Mouse (Mus musculus) neural tube, embryonic 13.5 days (tissue): ENCODE data around the gene Gnat1. TPM values are rescaled to one million over a fixed set of nuclear protein-coding genes. Genes with fewer than 3 reads are reported as not detected.
A peak's percentile ranks its signal among the peaks of the same experiment; 100 is the strongest.

Experiments
- ATAC-seq: fragments of 200-750 bp; cut with Nextera tagmentation; 2 replicates; pipeline ENCODE4 v1.8.0; 2017; ENCODE audit warnings: low read depth, mild to moderate bottlenecking, moderate TSS enrichment, moderate library complexity
- H3K27ac ChIP-seq: fragments of 300-500 bp; sonication (generic); replicated peaks from 2 replicates; pipeline ENCODE4 v1.5.1; 2015; ENCODE audit warnings: moderate library complexity, mild to moderate bottlenecking, inconsistent platforms
- H3K27me3 ChIP-seq: fragments of 300-500 bp; sonication (generic); 2 replicates; pipeline ENCODE4 v1.6.1; 2015; ENCODE audit warnings: mild to moderate bottlenecking, inconsistent platforms
- H3K36me3 ChIP-seq: fragments of 300-500 bp; sonication (generic); 2 replicates; pipeline ENCODE4 v1.6.1; 2015; ENCODE audit warnings: mild to moderate bottlenecking, inconsistent platforms
- H3K4me1 ChIP-seq: fragments of 300-500 bp; sonication (generic); replicated peaks from 2 replicates; pipeline ENCODE4 v1.6.1; 2015; ENCODE audit warnings: inconsistent platforms
- H3K4me2 ChIP-seq: fragments of 300-500 bp; sonication (generic); 2 replicates; pipeline ENCODE4 v1.6.1; 2015; ENCODE audit warnings: inconsistent platforms, mild to moderate bottlenecking, moderate library complexity
- H3K4me3 ChIP-seq: fragments of 300-500 bp; sonication (generic); 2 replicates; pipeline ENCODE4 v1.5.1; 2015; ENCODE audit warnings: mild to moderate bottlenecking, inconsistent platforms
- H3K9ac ChIP-seq: fragments of 300-500 bp; sonication (generic); 2 replicates; pipeline ENCODE4 v1.6.1; 2015; ENCODE audit warnings: moderate library complexity, mild to moderate bottlenecking, inconsistent platforms
- H3K9me3 ChIP-seq: fragments of 300-500 bp; sonication (generic); 2 replicates; pipeline ENCODE4 v1.6.1; 2016; ENCODE audit warnings: inconsistent platforms
- WGBS: fragments of 180-500 bp; shearing (Covaris S2); methylation state at CpG from one replicate; pipeline ENCODE4 v1.1.7; 2015; 5-methylcytosine and 5-hydroxymethylcytosine counted together
- polyA plus RNA-seq: library from polyadenylated mRNA; unstranded; fragments of >200 nt; fragmentation: Nextera tagmentation; extraction: Ambion mirVana; gene quantifications from 2 replicates; pipeline ENCODE4 v1.2.1, GENCODE M21; 2015

Gnat1 gene
- polyA plus RNA-seq, 1 experiment from 2014 or later, result 0.96 TPM

DNA sequence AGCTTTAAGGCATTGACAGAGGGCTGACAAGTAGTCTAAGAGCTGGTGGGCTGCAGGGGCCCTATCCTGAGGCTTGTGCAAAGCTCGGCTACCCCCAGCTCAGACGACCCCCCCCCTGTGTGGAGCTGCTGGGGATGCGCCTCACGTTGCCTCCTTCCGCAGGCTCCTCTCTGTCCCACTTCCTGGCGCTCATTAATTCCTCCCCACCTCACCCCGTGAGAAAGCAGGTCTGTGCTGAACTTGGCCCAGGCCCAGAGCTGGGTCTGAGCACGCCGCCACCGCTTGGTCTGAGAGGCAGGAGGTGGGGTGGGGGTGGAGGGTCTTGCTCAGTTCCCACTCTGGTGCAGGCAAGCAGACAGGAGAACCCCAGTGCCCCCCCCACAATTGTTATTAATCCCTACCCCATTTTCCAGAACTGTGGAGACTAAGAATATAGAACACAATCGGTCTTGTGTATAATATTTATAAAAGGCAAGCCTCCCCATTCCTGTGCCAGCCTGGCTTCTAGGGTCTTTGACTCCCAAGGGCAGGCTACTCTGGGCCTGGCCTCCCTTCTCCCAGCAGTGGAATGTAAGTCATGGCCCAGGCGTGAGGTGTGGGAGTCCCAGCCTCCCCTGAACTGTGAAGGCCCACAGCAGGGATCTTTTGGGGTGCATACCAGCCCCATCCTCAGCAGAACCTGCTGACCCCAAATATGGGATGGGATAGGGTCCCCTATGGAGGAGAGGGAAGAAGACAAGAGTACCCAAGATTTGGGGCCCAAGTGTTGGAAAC, 28.6 kb downstream of the Gnat1 start:
- no peak overlapping the region for H3K4me2 ChIP-seq
- WGBS, result 31% methylated on average over 12 of the region's 12 CpGs
- no peaks in the 10 kb centered on the region for H3K36me3 ChIP-seq
- no peak overlapping the region for H3K4me3 ChIP-seq
- H3K9ac ChIP-seq, result no peak overlapping the region; the same call in 1 of the 2 replicates
- peak overlapping the region; percentile 68 for H3K27ac ChIP-seq
- no peaks in the 10 kb centered on the region for H3K27me3 ChIP-seq
- H3K9me3 ChIP-seq, result no peaks in the 10 kb centered on the region
- ATAC-seq, result peak; percentile 76
- peaks cover 27% of the 10 kb centered on the region for H3K4me1 ChIP-seq

DNA sequence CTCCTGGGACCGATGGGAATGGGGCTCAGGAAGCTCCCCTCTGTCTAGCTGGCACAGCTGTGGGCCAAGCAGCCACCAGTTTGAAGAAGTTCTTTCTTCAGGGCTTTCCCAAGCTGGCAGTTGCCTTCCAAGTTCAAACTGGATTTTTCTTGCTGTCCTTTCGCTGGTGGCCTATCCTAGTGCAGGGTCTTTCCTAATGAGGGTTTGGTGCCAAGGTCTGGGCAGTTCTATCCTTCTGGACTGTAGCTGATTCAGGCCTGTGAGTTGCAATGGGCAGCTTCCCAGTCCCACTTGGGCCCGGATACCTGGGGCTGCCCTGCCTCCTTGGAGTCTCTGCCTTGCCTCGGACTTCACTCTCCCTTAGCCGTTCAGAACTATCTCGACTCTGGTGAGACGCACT, 29.3 kb downstream of the Gnat1 start:
- no peaks in the 10 kb centered on the region for H3K27me3 ChIP-seq
- peak overlapping the region; percentile 68 for H3K27ac ChIP-seq
- H3K4me3 ChIP-seq, result no peak overlapping the region
- no peak for ATAC-seq
- peaks cover 30% of the 10 kb centered on the region for H3K4me1 ChIP-seq
- no peaks in the 10 kb centered on the region for H3K36me3 ChIP-seq
- no peaks in the 10 kb centered on the region for H3K9me3 ChIP-seq
- no peak overlapping the region for H3K9ac ChIP-seq
- WGBS, result 65% methylated on average over 7 of the region's 7 CpGs
- H3K4me2 ChIP-seq, result no peak overlapping the region

DNA sequence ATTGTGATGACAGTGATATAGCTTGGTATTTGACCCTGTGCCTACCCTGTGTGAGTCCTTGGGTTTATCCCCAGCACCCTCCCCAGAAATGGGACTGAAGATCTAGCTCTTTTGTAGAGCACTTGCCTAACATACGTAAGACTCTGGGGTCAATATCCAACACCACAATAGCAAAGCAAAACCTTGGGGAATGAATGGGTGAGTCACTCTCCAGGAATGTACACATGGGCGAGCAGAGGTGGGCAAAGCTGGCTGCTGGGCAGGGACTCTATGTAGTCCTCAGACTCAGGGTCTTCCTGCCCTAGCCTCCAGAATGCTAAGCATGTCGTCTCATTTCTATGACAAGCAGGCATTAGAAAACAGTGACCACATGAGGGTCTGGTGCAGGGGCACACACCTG, 30.7 kb downstream of the Gnat1 start:
- 80% methylated on average over 3 of the region's 3 CpGs for WGBS
- Histone ChIP-seq H3K27ac (no peak overlapping the region), H3K4me3 (no peak overlapping the region), H3K4me1 (peaks cover 41% of the 10 kb centered on the region), H3K36me3 (no peaks in the 10 kb centered on the region), H3K9me3 (no peaks in the 10 kb centered on the region), H3K27me3 (no peaks in the 10 kb centered on the region), H3K9ac (no peak overlapping the region), H3K4me2 (no peak overlapping the region)
- ATAC-seq, result no peak

GRCm38 (mm10) chr9:107646975-107647374, 32.5 kb downstream of the Gnat1 start:
- ATAC-seq, result no peak
- Histone ChIP-seq H3K4me1 (peaks cover 40% of the 10 kb centered on the region), H3K36me3 (no peaks in the 10 kb centered on the region), H3K4me3 (no peak overlapping the region), H3K27me3 (no peaks in the 10 kb centered on the region), H3K4me2 (no peak overlapping the region), H3K9ac (0 out of 2 replicates have a peak overlapping the region, but pooled peaks have one; percentile 8), H3K9me3 (no peaks in the 10 kb centered on the region), H3K27ac (no peak overlapping the region)
- 84% methylated on average over 6 of the region's 6 CpGs for WGBS

GRCm38 (mm10) chr9:107645577-107645976, 33.9 kb downstream of the Gnat1 start:
- no peak overlapping the region for H3K4me3 ChIP-seq
- ATAC-seq, result peak; percentile 73

GRCm38 (mm10) chr9:107645153-107645510, 34.4 kb downstream of the Gnat1 start:
- H3K27ac ChIP-seq, result no peak overlapping the region
- peak overlapping the region; percentile 67 for H3K4me2 ChIP-seq
- peak overlapping the region; percentile 59 for H3K9ac ChIP-seq
- no peaks in the 10 kb centered on the region for H3K27me3 ChIP-seq
- ATAC-seq, result peak; percentile 2; the same call in 1 of the 2 replicates
- H3K9me3 ChIP-seq, result no peaks in the 10 kb centered on the region
- 50% methylated on average over 7 of the region's 7 CpGs for WGBS
- peak overlapping the region; percentile 37 for H3K4me3 ChIP-seq
- no peaks in the 10 kb centered on the region for H3K36me3 ChIP-seq
- H3K4me1 ChIP-seq, result peaks cover 21% of the 10 kb centered on the region

More at GRCm38 (mm10) chr9:107645577-107645976, 33.9 kb downstream of the Gnat1 start:
- Histone ChIP-seq H3K27ac (no peak overlapping the region), H3K27me3 (no peaks in the 10 kb centered on the region), H3K9ac (peak overlapping the region; percentile 59; the same call in 1 of the 2 replicates), H3K4me1 (peaks cover 26% of the 10 kb centered on the region), H3K4me2 (no peak overlapping the region), H3K9me3 (no peaks in the 10 kb centered on the region), H3K36me3 (no peaks in the 10 kb centered on the region)
- 12% methylated on average over 5 of the region's 5 CpGs for WGBS

GRCm38 (mm10) chr9:107644495-107645152, 34.9 kb downstream of the Gnat1 start:
- ATAC-seq, result peak; percentile 74
- WGBS, result 6% methylated on average over 35 of the region's 35 CpGs

GRCm38 (mm10) chr9:107643544-107644214, 35.8 kb downstream of the Gnat1 start:
- Histone ChIP-seq H3K9me3 (no peaks in the 10 kb centered on the region), H3K36me3 (no peaks in the 10 kb centered on the region), H3K4me3 (peak overlapping the region; percentile 37; the same call in 1 of the 2 replicates), H3K4me1 (peaks cover 14% of the 10 kb centered on the region), H3K4me2 (peak overlapping the region; percentile 67), H3K9ac (0 out of 2 replicates have a peak overlapping the region, but pooled peaks have one; percentile 72), H3K27me3 (no peaks in the 10 kb centered on the region), H3K27ac (no peak overlapping the region)
- ATAC-seq, result no peak
- 94% methylated on average over 13 of the region's 13 CpGs for WGBS

More at GRCm38 (mm10) chr9:107644495-107645152, 34.9 kb downstream of the Gnat1 start:
- Histone ChIP-seq H3K9me3 (no peaks in the 10 kb centered on the region), H3K27me3 (no peaks in the 10 kb centered on the region), H3K4me3 (peak overlapping the region; percentile 37), H3K36me3 (no peaks in the 10 kb centered on the region), H3K9ac (peak overlapping the region; percentile 72), H3K27ac (peak overlapping the region; percentile 74), H3K4me1 (peaks cover 16% of the 10 kb centered on the region), H3K4me2 (peak overlapping the region; percentile 67)

GRCm38 (mm10) chr9:107641666-107642065, 37.8 kb downstream of the Gnat1 start:
- H3K4me1 ChIP-seq, result peaks cover 27% of the 10 kb centered on the region
- 0 out of 2 replicates have a peak overlapping the region, but pooled peaks have one; percentile 2 for H3K9ac ChIP-seq
- ATAC-seq, result no peak
- WGBS, result 26% methylated on average over 8 of the region's 8 CpGs
- H3K36me3 ChIP-seq, result no peaks in the 10 kb centered on the region
- H3K9me3 ChIP-seq, result no peaks in the 10 kb centered on the region
- no peaks in the 10 kb centered on the region for H3K27me3 ChIP-seq
- no peak overlapping the region for H3K4me3 ChIP-seq
- H3K27ac ChIP-seq, result peak overlapping the region; percentile 53
- no peak overlapping the region for H3K4me2 ChIP-seq

DNA sequence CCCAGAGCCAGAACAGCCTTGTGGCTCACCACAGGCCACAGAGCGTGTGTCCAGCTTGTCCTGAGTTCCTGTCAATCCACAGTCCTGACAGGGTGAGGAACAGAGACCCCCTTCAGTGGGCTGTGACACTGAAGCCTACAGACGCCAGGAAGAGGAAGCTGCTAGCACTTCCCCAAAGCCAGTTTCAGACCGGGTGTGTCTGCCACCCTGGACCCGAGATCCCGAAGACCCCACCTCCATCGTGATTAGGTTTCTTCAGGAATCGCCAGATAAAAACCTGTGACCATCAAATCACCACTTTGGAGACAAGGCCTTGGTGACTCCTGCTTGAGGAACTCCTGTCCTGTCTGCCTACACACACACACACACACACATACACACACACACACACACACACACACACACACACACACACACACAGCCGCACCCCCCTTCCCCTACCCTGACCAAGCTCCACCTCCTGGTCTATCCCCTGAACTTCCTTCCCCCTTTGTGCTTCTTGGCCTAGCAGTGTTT, 39.2 kb downstream of the Gnat1 start:
- Histone ChIP-seq H3K4me1 (peaks cover 37% of the 10 kb centered on the region), H3K4me3 (no peak overlapping the region), H3K4me2 (no peak overlapping the region), H3K27ac (peak overlapping the region; percentile 25; the same call in 1 of the 2 replicates), H3K9ac (0 out of 2 replicates have a peak overlapping the region, but pooled peaks have one; percentile 31), H3K27me3 (no peaks in the 10 kb centered on the region), H3K36me3 (no peaks in the 10 kb centered on the region), H3K9me3 (no peaks in the 10 kb centered on the region)
- ATAC-seq, result no peak
- 46% methylated on average over 7 of the region's 8 CpGs for WGBS

DNA sequence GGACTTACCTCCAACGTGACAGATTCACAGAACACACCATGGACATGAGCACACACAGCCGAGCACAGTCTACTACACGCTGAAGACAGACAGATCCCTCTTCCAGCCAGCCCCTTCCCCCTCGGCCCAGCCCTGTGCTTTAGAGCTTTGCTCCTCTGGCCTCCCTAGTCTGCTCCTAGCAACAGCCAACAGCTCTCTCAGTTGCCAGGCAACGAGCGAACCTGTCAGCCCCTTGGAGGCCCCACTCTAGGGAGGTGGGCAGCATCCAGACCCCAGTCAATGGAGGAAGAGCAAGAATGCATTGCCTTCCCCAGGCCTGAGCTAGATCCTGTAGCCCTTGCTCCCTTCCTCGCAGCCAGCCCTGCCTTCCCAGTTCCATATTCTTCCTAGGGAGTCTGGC, 42.4 kb downstream of the Gnat1 start:
- Histone ChIP-seq H3K9ac (peak overlapping the region; percentile 35; the same call in 1 of the 2 replicates), H3K36me3 (no peaks in the 10 kb centered on the region), H3K4me2 (peak overlapping the region; percentile 37), H3K4me1 (peaks cover 51% of the 10 kb centered on the region), H3K27me3 (no peaks in the 10 kb centered on the region), H3K9me3 (no peaks in the 10 kb centered on the region), H3K27ac (peak overlapping the region; percentile 81), H3K4me3 (no peak overlapping the region)
- ATAC-seq, result peak; percentile 17
- 13% methylated on average over 7 of the region's 7 CpGs for WGBS
